Mouse (Mus musculus) liver, embryonic 14.5 days (tissue): ENCODE results near the gene Dnajb8. TPM values are rescaled to one million over a fixed set of nuclear protein-coding genes. Genes with fewer than 3 reads are reported as not detected.

Experiments used
- ATAC-seq: fragments of 200-750 bp; cut with Nextera tagmentation; 2 replicates; pipeline ENCODE4 v1.8.0; 2017; ENCODE audit warnings: moderate number of reproducible peaks, mild to moderate bottlenecking, moderate library complexity; ENCODE audit not compliant: insufficient read depth
- DNase-seq, 3 experiments: peaks; one replicate each; pipeline ENCODE4 v3.0.0-alpha.2; 2012 to 2013; ENCODE audit warnings: low read depth in 3 of 3, low spot score in 3 of 3
- H3K27ac ChIP-seq: fragments of 300-500 bp; sonication (generic); 2 replicates; pipeline ENCODE4 v1.5.1; 2014; ENCODE audit warnings: moderate library complexity, mild to moderate bottlenecking, control low read depth, inconsistent platforms
- H3K27me3 ChIP-seq: fragments of 300-500 bp; sonication (generic); 2 replicates; pipeline ENCODE4 v1.6.1; 2014; ENCODE audit warnings: mild to moderate bottlenecking, low read length, moderate library complexity; ENCODE audit not compliant: control insufficient read depth, insufficient read depth
- H3K36me3 ChIP-seq: fragments of 300-500 bp; sonication (generic); replicated peaks from 2 replicates; pipeline ENCODE4 v1.6.1; 2014; ENCODE audit warnings: low read depth; ENCODE audit not compliant: control insufficient read depth, insufficient read depth
- H3K4me1 ChIP-seq, 2 experiments: fragments of 200-500 bp in 1 of 2; fragments of 300-500 bp in 1 of 2; sonication (generic) in 1 of 2; replicated peaks; 2 replicates each; pipeline ENCODE4 v1.6.1; 2012 to 2014; ENCODE audit warnings: antibody characterized with exemption in 1 of 2, inconsistent platforms in 1 of 2, low read length in 1 of 2; ENCODE audit not compliant: control insufficient read depth in 2 of 2, insufficient read depth in 2 of 2
- H3K4me2 ChIP-seq: fragments of 300-500 bp; sonication (generic); 2 replicates; pipeline ENCODE4 v1.6.1; 2014; ENCODE audit warnings: low read depth, mild to moderate bottlenecking, control low read depth, moderate library complexity
- H3K4me3 ChIP-seq, 2 experiments: fragments of 200-500 bp in 1 of 2; fragments of 300-500 bp in 1 of 2; sonication (generic) in 1 of 2; 2 replicates each; pipeline ENCODE4 v1.5.1; 2012 to 2014; ENCODE audit warnings: low read depth in 2 of 2, low read length in 2 of 2, mild to moderate bottlenecking in 2 of 2, control low read depth in 1 of 2, inconsistent platforms in 1 of 2, moderate library complexity in 1 of 2; ENCODE audit not compliant: insufficient read depth in 1 of 2
- H3K9ac ChIP-seq: fragments of 300-500 bp; sonication (generic); replicated peaks from 2 replicates; pipeline ENCODE4 v1.6.1; 2014; ENCODE audit warnings: mild to moderate bottlenecking, control low read depth, moderate library complexity
- H3K9me3 ChIP-seq: fragments of 300-500 bp; sonication (generic); 2 replicates; pipeline ENCODE4 v1.6.1; 2016; ENCODE audit warnings: low read length, mixed read lengths; ENCODE audit not compliant: control insufficient read depth
- CTCF ChIP-seq: IDR thresholded peaks from 2 replicates; pipeline ENCODE4 v1.5.1; 2016; ENCODE audit warnings: antibody characterized with exemption, low read depth, control low read depth
- EP300 ChIP-seq: IDR thresholded peaks from 2 replicates; pipeline ENCODE4 v1.6.1; 2016; ENCODE audit warnings: antibody characterized with exemption, low read depth
- WGBS: fragments of 180-500 bp; shearing (Covaris S2); extraction: QIAGEN DNeasy Blood & Tissue Kit; methylation state at CpG from one replicate; pipeline ENCODE4 v1.1.7; 2014; ENCODE audit not compliant: insufficient replicate concordance; 5-methylcytosine and 5-hydroxymethylcytosine counted together
- polyA plus RNA-seq, 2 experiments: library from polyadenylated mRNA; depleted of rRNA in 1 of 2; stranded (reverse) in 1 of 2; unstranded in 1 of 2; fragments of >200 nt; fragmentation: Nextera tagmentation in 1 of 2; extraction: Ambion mirVana in 1 of 2; gene quantifications; 2 replicates each; pipeline versions ENCODE4 v1.2.1 to v1.2.3; 2012 to 2014

Dnajb8 gene
- polyA plus RNA-seq, 2 experiments = not detected

DNA sequence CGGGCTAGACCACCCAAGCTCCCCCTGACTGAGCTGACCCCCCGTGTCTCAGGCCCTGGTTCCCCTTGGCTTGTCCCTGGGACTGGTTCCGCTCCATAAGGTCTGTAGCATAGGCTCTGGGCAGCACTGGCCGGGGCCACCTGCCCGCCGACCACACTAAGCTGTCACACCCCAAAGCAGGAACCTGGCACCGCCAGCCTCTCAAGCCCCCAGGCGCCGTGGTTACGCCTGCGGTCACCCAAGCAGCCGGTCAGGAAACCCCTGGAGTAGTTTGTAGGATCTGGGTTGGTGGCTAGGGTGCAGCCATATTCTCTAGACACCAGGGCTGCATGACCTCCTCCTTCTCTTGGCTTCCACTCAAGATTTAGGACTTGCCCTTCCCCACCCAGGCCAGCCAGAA, 7.2 kb downstream of the Dnajb8 start:
- TF ChIP-seq EP300 = no peak
- no peak for TF ChIP-seq CTCF
- ATAC-seq (no peak), DNase-seq (no peak)
- no peak overlapping the region for H3K9ac ChIP-seq
- WGBS = 46% methylated on average over 12 of the region's 12 CpGs
- H3K4me1 ChIP-seq = no peaks in the 10 kb centered on the region
- no peak overlapping the region for H3K27ac ChIP-seq
- H3K4me2 ChIP-seq = no peak overlapping the region
- no peaks in the 10 kb centered on the region for H3K36me3 ChIP-seq
- no peak overlapping the region for H3K4me3 ChIP-seq
- H3K9me3 ChIP-seq = no peaks in the 10 kb centered on the region
- peaks cover 7% of the 10 kb centered on the region; the same call in 1 of the 2 replicates for H3K27me3 ChIP-seq

DNA sequence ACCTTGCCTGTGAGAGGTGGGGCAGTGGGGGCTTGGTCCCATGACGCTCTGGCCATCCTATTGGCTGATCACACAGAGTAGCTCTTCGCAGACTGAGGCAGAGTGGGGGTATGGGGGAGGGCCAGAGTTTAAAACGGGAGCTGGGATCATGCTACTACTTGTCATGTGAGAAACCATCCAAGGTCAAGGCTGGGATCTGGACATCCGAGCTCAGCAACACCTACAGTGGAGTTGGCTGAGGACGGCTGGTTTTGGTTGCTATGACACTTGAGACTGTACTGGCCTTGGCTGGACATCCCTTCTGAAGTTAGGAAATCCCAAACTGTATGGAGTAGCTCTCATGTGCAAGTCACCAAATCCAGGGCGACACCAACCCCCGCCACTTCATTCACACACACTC, 9.8 kb downstream of the Dnajb8 start:
- no peak overlapping the region for H3K4me2 ChIP-seq
- no peak overlapping the region for H3K27ac ChIP-seq
- H3K27me3 ChIP-seq = peaks cover 12% of the 10 kb centered on the region
- no peaks in the 10 kb centered on the region for H3K36me3 ChIP-seq
- 57% methylated on average over 7 of the region's 7 CpGs for WGBS
- H3K4me3 ChIP-seq = no peak overlapping the region
- TF ChIP-seq CTCF (no peak), EP300 (no peak)
- H3K9me3 ChIP-seq = no peaks in the 10 kb centered on the region
- no peak overlapping the region for H3K9ac ChIP-seq
- ATAC-seq = no peak
- no peak for DNase-seq
- peaks cover 0 to 2% of the 10 kb centered on the region in 2 experiments; a peak in 1 of 4 replicates for H3K4me1 ChIP-seq

DNA sequence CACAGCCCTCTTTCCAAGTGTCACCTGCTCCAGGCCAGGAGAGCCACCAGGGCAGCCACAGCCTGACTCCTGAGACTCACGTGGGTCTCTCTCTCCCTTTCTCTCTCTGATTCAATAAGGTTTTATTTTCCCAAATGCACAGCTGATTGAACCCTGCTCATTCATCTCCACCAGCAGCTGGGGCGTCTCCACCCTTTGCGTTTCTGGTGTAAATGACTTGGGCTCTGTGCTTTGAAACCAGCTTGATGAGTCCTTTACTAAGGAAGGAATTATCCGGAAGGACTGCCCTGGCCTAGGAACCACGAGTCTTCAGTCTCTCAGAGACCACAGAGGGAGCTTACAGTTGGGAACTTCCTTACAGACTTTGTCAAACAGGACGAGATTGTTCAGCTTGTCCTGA, 10.2 kb downstream of the Dnajb8 start:
- DNase-seq (no peak), ATAC-seq (no peak)
- 47% methylated on average over 6 of the region's 6 CpGs for WGBS
- Histone ChIP-seq H3K4me2 (no peak overlapping the region), H3K27ac (no peak overlapping the region), H3K4me3 (no peak overlapping the region), H3K36me3 (no peaks in the 10 kb centered on the region), H3K27me3 (peaks cover 12% of the 10 kb centered on the region), H3K9me3 (no peaks in the 10 kb centered on the region), H3K9ac (no peak overlapping the region), H3K4me1 (peaks cover 0 to 2% of the 10 kb centered on the region in 2 experiments; a peak in 1 of 4 replicates)
- no peak for TF ChIP-seq CTCF
- TF ChIP-seq EP300 = no peak

DNA sequence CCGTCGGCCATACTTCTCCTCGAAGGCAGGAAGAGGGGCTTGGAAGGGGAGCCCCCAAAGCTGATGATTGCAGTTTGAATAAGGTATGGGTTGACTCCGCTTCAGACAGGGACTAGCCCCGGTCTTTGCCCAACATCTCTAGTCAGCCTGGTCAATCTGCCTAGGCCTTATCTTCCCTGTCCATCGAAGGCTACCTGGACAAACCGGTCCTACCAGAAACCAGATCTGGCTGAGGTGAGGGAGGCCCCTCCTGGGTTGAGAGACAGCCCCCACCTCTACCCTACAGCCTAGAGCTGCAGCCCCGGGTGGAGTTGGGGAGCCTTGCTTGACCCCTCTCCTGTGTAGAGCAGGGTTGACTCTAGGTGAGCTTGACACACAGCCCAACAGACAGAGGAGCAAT, 11.9 kb downstream of the Dnajb8 start:
- no peak for ATAC-seq

DNA sequence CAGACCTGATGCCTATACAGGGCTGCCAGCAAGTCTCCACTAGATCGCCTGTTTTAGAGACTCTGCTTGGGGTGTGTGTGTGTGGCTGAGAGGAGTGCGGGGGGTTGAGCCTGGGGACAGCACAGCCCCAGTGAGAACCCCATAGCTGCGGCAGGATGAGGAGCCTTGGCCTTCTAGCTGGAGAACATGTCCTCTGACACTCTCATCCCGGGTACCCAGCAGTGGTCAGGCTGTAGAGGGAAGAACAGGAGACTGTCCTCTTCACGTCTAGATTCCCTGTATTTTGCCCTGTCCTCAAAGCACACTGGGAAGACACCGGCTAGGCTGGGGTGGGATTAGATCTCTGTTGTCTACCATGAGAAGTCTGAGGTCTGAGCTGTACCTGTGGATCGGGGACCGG, 13.4 kb downstream of the Dnajb8 start:
- ATAC-seq (no peak), DNase-seq (no peak)
- Histone ChIP-seq H3K36me3 (no peaks in the 10 kb centered on the region), H3K27me3 (peaks cover 12% of the 10 kb centered on the region), H3K27ac (no peak overlapping the region), H3K4me2 (no peak overlapping the region), H3K4me1 (peaks cover 0 to 2% of the 10 kb centered on the region in 2 experiments; a peak in 1 of 4 replicates), H3K9ac (no peak overlapping the region), H3K9me3 (no peaks in the 10 kb centered on the region), H3K4me3 (no peak overlapping the region)
- TF ChIP-seq CTCF = no peak
- no peak for TF ChIP-seq EP300
- 38% methylated on average over 8 of the region's 8 CpGs for WGBS

More for the DNA sequence above, 11.9 kb downstream of the Dnajb8 start:
- whole genome bisulfite sequencing = 55% methylated on average over 8 of the region's 8 CpGs
- Histone ChIP-seq H3K27ac (no peak overlapping the region), H3K27me3 (peaks cover 12% of the 10 kb centered on the region), H3K4me1 (peaks cover 0 to 2% of the 10 kb centered on the region in 2 experiments; a peak in 1 of 4 replicates), H3K4me3 (no peak overlapping the region), H3K9ac (no peak overlapping the region), H3K36me3 (no peaks in the 10 kb centered on the region), H3K4me2 (no peak overlapping the region), H3K9me3 (no peaks in the 10 kb centered on the region)
- TF ChIP-seq CTCF (no peak), EP300 (no peak)
- no peak for DNase-seq
